Mouse (Mus musculus) liver, adult 2 months (tissue): ENCODE data around the gene Olfr1128. TPM values are rescaled to one million over a fixed set of nuclear protein-coding genes. Genes with fewer than 3 reads are reported as not detected.
A peak's percentile ranks its signal among the peaks of the same experiment; 100 is the strongest.
"Not testable (repeated sequence)": the region's sequence is repeated elsewhere in the genome, so short reads cannot be mapped to it uniquely, and the experiment has no call there.

ENCODE experiments used
- DNase-seq: peaks from one replicate; pipeline ENCODE4 v3.0.0-alpha.2; 2011; ENCODE audit warnings: low read depth, low spot score; ENCODE audit errors: extremely low read depth
- H3K27ac ChIP-seq: fragments of 200-500 bp; replicated peaks from 2 replicates; pipeline ENCODE4 v1.5.1; 2012; ENCODE audit warnings: low read depth, mild to moderate bottlenecking, control low read depth, inconsistent platforms, low read length; ENCODE audit not compliant: insufficient read depth
- H3K27me3 ChIP-seq: fragments of 200-500 bp; 2 replicates; pipeline ENCODE4 v1.6.1; 2012; ENCODE audit warnings: mild to moderate bottlenecking, moderate library complexity, low read length, inconsistent platforms; ENCODE audit not compliant: control insufficient read depth, insufficient read depth
- H3K36me3 ChIP-seq: fragments of 200-500 bp; 2 replicates; pipeline ENCODE4 v1.6.1; 2012; ENCODE audit warnings: low read length, inconsistent platforms; ENCODE audit not compliant: control insufficient read depth, insufficient read depth
- H3K4me1 ChIP-seq: fragments of 200-500 bp; 2 replicates; pipeline ENCODE4 v1.6.1; 2011; ENCODE audit warnings: low read length; ENCODE audit not compliant: control insufficient read depth, insufficient read depth
- H3K4me3 ChIP-seq: fragments of 200-500 bp; 2 replicates; pipeline ENCODE4 v1.5.1; 2011; ENCODE audit warnings: low read depth, mild to moderate bottlenecking, control low read depth, low read length, moderate library complexity; ENCODE audit not compliant: insufficient read depth
- H3K79me2 ChIP-seq: fragments of 200-500 bp; 2 replicates; pipeline ENCODE4 v1.6.1; 2012; ENCODE audit warnings: inconsistent platforms, mild to moderate bottlenecking, low read length, moderate library complexity; ENCODE audit not compliant: control insufficient read depth, insufficient read depth
- H3K9ac ChIP-seq: fragments of 200-500 bp; 2 replicates; pipeline ENCODE4 v1.6.1; 2012; ENCODE audit warnings: low read depth, mild to moderate bottlenecking, control low read depth, inconsistent platforms, low read length
- CTCF ChIP-seq: fragments of 200-500 bp; IDR thresholded peaks from 2 replicates; pipeline ENCODE4 v1.5.1; 2011; ENCODE audit warnings: low read depth, low read length, control low read depth
- POLR2A ChIP-seq: fragments of 200-500 bp; IDR thresholded peaks from 2 replicates; pipeline ENCODE4 v1.6.1; 2011; ENCODE audit warnings: low read length, control low read depth; ENCODE audit not compliant: insufficient read depth; ENCODE audit errors: extremely low read depth
- WGBS: fragments of 180-500 bp; shearing (Covaris S2); methylation state at CpG from one replicate; pipeline ENCODE4 v1.1.7; 2018; 5-methylcytosine and 5-hydroxymethylcytosine counted together
- polyA plus RNA-seq: library from polyadenylated mRNA; depleted of rRNA; stranded (reverse); fragments of >200 nt; gene quantifications from 2 replicates; pipeline ENCODE4 v1.2.3, GENCODE M21; 2012; rRNA removed
- total RNA-seq: library from RNA; depleted of rRNA; stranded (reverse); fragments of >200 nt; gene quantifications from 2 replicates; pipeline ENCODE4 v1.2.3, GENCODE M21; 2014; rRNA removed

Olfr1128 gene
- not detected in 2 replicates for total RNA-seq
- not detected in 2 replicates for polyA plus RNA-seq

GRCm38 (mm10) chr2:87545442-87545841 lies at the start of gene Olfr1128:
Olfr1128 (minus strand) TSS chr2:87545542.
- no peaks in the 10 kb centered on the region for H3K4me1 ChIP-seq
- H3K27me3 ChIP-seq = no peaks in the 10 kb centered on the region
- H3K79me2 ChIP-seq = no peaks in the 10 kb centered on the region
- H3K9ac ChIP-seq = no peak within 1 kb of the TSS
- H3K36me3 ChIP-seq = no peaks in the 10 kb centered on the region
- no peak for TF ChIP-seq POLR2A
- no peak for TF ChIP-seq CTCF
- 89% methylated on average over 1 of the region's 1 CpGs for WGBS
- H3K27ac ChIP-seq = no peak within 1 kb of the TSS
- DNase-seq = no peak
- no peak within 1 kb of the TSS for H3K4me3 ChIP-seq

GRCm38 (mm10) chr2:87573602-87574001 lies 28.3 kb upstream of the Olfr1128 start, which contains the start of gene Olfr1129:
Olfr1129 (plus strand) TSS chr2:87573902.
- not testable (repeated sequence) for H3K79me2 ChIP-seq, DNase-seq, H3K27me3 ChIP-seq, H3K36me3 ChIP-seq, H3K4me1 ChIP-seq, H3K9ac ChIP-seq, H3K27ac ChIP-seq, H3K4me3 ChIP-seq
- 54% methylated on average over 1 of the region's 1 CpGs for WGBS

DNA sequence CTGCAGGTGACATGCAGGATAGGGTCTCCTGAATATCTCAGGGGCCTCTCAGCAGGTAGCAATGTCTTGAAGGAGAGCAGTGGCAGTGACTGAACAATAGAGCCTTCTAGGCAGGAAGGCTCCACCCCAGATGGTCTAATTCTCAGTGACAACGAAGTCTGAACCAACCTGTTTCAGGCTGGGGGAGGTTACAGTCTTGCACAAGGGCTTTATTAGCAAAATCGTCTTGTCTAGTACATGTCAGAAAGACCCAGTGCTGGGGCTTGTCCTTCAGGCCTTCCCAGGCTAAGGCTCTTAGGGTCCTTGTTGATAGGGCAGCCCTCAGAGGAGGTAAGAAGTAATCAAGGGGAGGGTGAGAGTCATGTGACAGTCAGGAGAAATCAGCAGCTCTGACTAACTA lies 10.5 kb downstream of the Olfr1128 start:
- TF ChIP-seq CTCF = no peak
- TF ChIP-seq POLR2A = no peak
- Histone ChIP-seq H3K27ac (no peak overlapping the region), H3K4me3 (no peak overlapping the region), H3K36me3 (no peaks in the 10 kb centered on the region), H3K9ac (no peak overlapping the region), H3K4me1 (no peaks in the 10 kb centered on the region), H3K27me3 (no peaks in the 10 kb centered on the region), H3K79me2 (no peaks in the 10 kb centered on the region)
- WGBS = 67% methylated on average over 2 of the region's 2 CpGs
- no peak for DNase-seq

DNA sequence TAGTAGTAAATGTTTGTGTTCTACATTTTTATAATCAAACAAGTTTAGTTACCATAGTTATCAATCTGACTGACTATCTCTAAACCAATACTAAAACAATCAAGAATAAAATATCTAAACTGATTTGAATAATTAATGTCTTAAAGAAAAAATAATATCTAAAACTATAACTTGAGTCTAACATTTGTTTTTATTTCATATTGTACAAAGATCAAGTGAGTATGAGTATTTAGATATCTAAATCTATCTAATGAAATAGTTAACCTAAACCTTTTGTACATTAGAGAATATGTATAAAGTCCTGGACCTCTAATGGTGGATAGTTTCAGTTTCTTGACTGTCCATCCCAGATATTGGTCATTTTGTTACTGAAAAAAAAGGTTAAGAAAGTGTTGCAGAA lies 13.8 kb downstream of the Olfr1128 start, which contains the start of gene Olfr153:
Gene Olfr153, plus strand, starts transcription at position 301 of the 400 bp plus-strand sequence.
- no peaks in the 10 kb centered on the region for H3K79me2 ChIP-seq
- no peak within 1 kb of the TSS for H3K4me3 ChIP-seq
- H3K27ac ChIP-seq = no peak within 1 kb of the TSS
- no peak for TF ChIP-seq POLR2A
- TF ChIP-seq CTCF = no peak
- DNase-seq = no peak
- no peak within 1 kb of the TSS for H3K9ac ChIP-seq
- no peaks in the 10 kb centered on the region for H3K27me3 ChIP-seq
- no peaks in the 10 kb centered on the region for H3K4me1 ChIP-seq
- no peaks in the 10 kb centered on the region for H3K36me3 ChIP-seq

- not testable (repeated sequence) for H3K79me2 ChIP-seq, H3K4me1 ChIP-seq, H3K4me3 ChIP-seq, H3K27ac ChIP-seq, H3K27me3 ChIP-seq, H3K36me3 ChIP-seq, H3K9ac ChIP-seq, DNase-seq
- WGBS = 32% methylated on average over 38 of the region's 39 CpGs
Observed at GRCm38 (mm10) chr2:87525899-87526616, 19.3 kb downstream of the Olfr1128 start.

DNA sequence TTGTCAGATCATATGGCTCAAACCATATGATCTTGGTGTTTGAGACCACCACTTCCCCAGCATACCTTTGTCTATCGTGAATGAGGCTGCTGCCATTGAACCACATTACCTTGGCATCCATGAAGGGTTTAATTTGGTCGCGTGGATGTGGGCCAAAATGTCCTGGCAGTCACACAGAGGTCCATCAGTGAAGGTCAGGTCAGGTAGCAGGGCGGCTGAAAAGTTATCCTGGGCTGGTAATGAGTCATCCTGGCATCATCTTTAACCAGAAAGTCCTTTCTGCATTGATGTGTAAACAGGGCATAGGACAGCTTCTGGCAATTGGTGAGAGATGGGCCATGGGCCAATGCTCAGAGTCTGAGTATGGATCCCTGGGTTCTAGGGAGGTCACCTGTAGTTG lies 24.7 kb downstream of the Olfr1128 start:
- DNase-seq = peak; percentile 89
- peaks cover 2% of the 10 kb centered on the region; the same call in 1 of the 2 replicates for H3K4me1 ChIP-seq
- H3K4me3 ChIP-seq = no peak overlapping the region
- H3K27ac ChIP-seq = no peak overlapping the region
- no peaks in the 10 kb centered on the region for H3K36me3 ChIP-seq
- no peaks in the 10 kb centered on the region for H3K79me2 ChIP-seq
- H3K9ac ChIP-seq = no peak overlapping the region
- 18% methylated on average over 4 of the region's 4 CpGs for WGBS
- no peak for TF ChIP-seq POLR2A
- no peak for TF ChIP-seq CTCF
- no peaks in the 10 kb centered on the region for H3K27me3 ChIP-seq
